Comparison of ENCODE assay signal across 22 mouse cellular contexts in genomic region chr9:75422251-75422691, GRCm38 (mm10). TPM values are rescaled to one million over a fixed set of nuclear protein-coding genes. Genes with fewer than 3 reads are reported as not detected.
DNase-seq lines count a peak whose midpoint lies in the region; ATAC-seq and TF ChIP-seq lines count a peak whose summit lies in the region.
"Had no signal": no experiment of that assay in that cellular context is flagged by ENCODE, and none has a peak within 500 bp of the region (broad histone marks: within the 10 kb centered on the region; RNA-seq: fewer than 3 reads in every experiment).

No protein-coding gene starts in this region.

- no peak for TF ChIP-seq POLR2A in bone marrow macrophage, adult 2 months (IDR thresholded peaks at IDR 0.05; ENCODE audit: borderline replicate concordance, low read depth, low read length)

- no peaks in the 10 kb centered on the region for H3K27me3 ChIP-seq in lung, postnatal 0 days (replicated peaks; ENCODE audit: insufficient read depth, low read length)
- no peaks in the 10 kb centered on the region for H3K27me3 ChIP-seq in C2C12 (ENCODE audit: control insufficient read depth, insufficient read depth, insufficient read length)
- no peaks in the 10 kb centered on the region for H3K27me3 ChIP-seq in hindbrain, embryonic 11.5 days (ENCODE audit: control insufficient read depth, insufficient read depth, low read length)
- H3K27me3 ChIP-seq: heart, embryonic 15.5 days; hindbrain, embryonic 15.5 days; midbrain, embryonic 15.5 days; neural tube, embryonic 13.5 days had no signal

- intact Hi-C loops in heart, postnatal 25 days (cut with DNase I), result no loop called here

- TF ChIP-seq EP300 in lung, postnatal 0 days (IDR thresholded peaks at IDR 0.05), result peak; percentile 35; the same call in 1 of the 2 replicates

- no peak for TF ChIP-seq CTCF in lung, postnatal 0 days (IDR thresholded peaks at IDR 0.05)
- no peak for TF ChIP-seq CTCF in C2C12 (IDR thresholded peaks at IDR 0.05; ENCODE audit: control insufficient read depth, insufficient read depth, insufficient read length)
- TF ChIP-seq CTCF in bone marrow macrophage, adult 2 months (IDR thresholded peaks at IDR 0.05; ENCODE audit: low read depth, low read length), result no peak

- H3K4me2 ChIP-seq in lung, postnatal 0 days (replicated peaks; ENCODE audit: low read depth, low read length), result no peak overlapping the region
- no peak overlapping the region for H3K4me2 ChIP-seq in hindbrain, embryonic 11.5 days (replicated peaks; ENCODE audit: low read depth, low read length)
- H3K4me2 ChIP-seq: heart, embryonic 15.5 days; hindbrain, embryonic 15.5 days; midbrain, embryonic 15.5 days; neural tube, embryonic 13.5 days had no signal

- peaks cover 16% of the 10 kb centered on the region for H3K79me2 ChIP-seq in C2C12 (ENCODE audit: control insufficient read depth, insufficient read depth)

- 82% methylated on average over 3 of the region's 3 CpGs for WGBS in lung, postnatal 0 days
- 90% methylated on average over 3 of the region's 3 CpGs for WGBS in hindbrain, embryonic 11.5 days

- H3ac ChIP-seq in C2C12 (ENCODE audit: control insufficient read depth, insufficient read length, low read depth), result no peak overlapping the region

- DNase-seq in lung, postnatal 0 days (ENCODE audit: low spot score), result no peak
- no peak for DNase-seq in lung, postnatal 10 days
- DNase-seq in heart, postnatal 25 days (ENCODE audit: low spot score), result no peak
- no peak for DNase-seq in right cerebral cortex, postnatal 25 days
- DNase-seq in hindbrain, embryonic 11.5 days (ENCODE audit: low spot score), result no peak
- DNase-seq: cerebellum, adult 11 months; cerebellum, adult 9-11 months; gastrocnemius, postnatal 36 days; heart, postnatal 4 days; kidney, adult 8-10 months; kidney, postnatal 14 days; retina, postnatal 1 day; right cerebral cortex, postnatal 4 days; thymus, postnatal 25 days had no signal

- no peaks in the 10 kb centered on the region for H3K9me3 ChIP-seq in lung, postnatal 0 days (ENCODE audit: low read length)
- no peaks in the 10 kb centered on the region for H3K9me3 ChIP-seq in hindbrain, embryonic 11.5 days (ENCODE audit: control insufficient read depth, low read length)
- H3K9me3 ChIP-seq: embryonic facial prominence, embryonic 10.5 days; heart, embryonic 15.5 days; hindbrain, embryonic 15.5 days; midbrain, embryonic 15.5 days; neural tube, embryonic 13.5 days had no signal

- H3K9ac ChIP-seq in lung, postnatal 0 days (replicated peaks; ENCODE audit: low read depth), result no peak overlapping the region
- no peak overlapping the region for H3K9ac ChIP-seq in hindbrain, embryonic 11.5 days (ENCODE audit: low read depth, low read length)
- H3K9ac ChIP-seq: heart, embryonic 15.5 days; hindbrain, embryonic 15.5 days; midbrain, embryonic 15.5 days; neural tube, embryonic 13.5 days had no signal

- H3K79me3 ChIP-seq in C2C12 (ENCODE audit: low read depth), result no peaks in the 10 kb centered on the region

- no peaks in the 10 kb centered on the region for H3K36me3 ChIP-seq in lung, postnatal 0 days (ENCODE audit: insufficient read depth, low read length)
- H3K36me3 ChIP-seq in C2C12 (ENCODE audit: control insufficient read depth, insufficient read depth), result no peaks in the 10 kb centered on the region
- H3K36me3 ChIP-seq in hindbrain, embryonic 11.5 days (ENCODE audit: control insufficient read depth, insufficient read depth, low read length), result no peaks in the 10 kb centered on the region
- H3K36me3 ChIP-seq: embryonic facial prominence, embryonic 10.5 days; heart, embryonic 15.5 days; hindbrain, embryonic 15.5 days; midbrain, embryonic 15.5 days; neural tube, embryonic 13.5 days had no signal

- H3K27ac ChIP-seq in lung, postnatal 0 days (ENCODE audit: low read length), result no peak overlapping the region
- H3K27ac ChIP-seq in bone marrow macrophage, adult 2 months (ENCODE audit: insufficient read depth, low read depth, low read length), result peak overlapping the region; percentile 4; the same call in 1 of the 2 replicates
- H3K27ac ChIP-seq in hindbrain, embryonic 11.5 days (ENCODE audit: low read depth, low read length), result no peak overlapping the region
- H3K27ac ChIP-seq: embryonic facial prominence, embryonic 10.5 days; heart, embryonic 15.5 days; hindbrain, embryonic 15.5 days; midbrain, embryonic 15.5 days; neural tube, embryonic 13.5 days had no signal

- peak; percentile 36 for ATAC-seq in lung, postnatal 0 days
- no peak for ATAC-seq in hindbrain, embryonic 11.5 days (ENCODE audit: low FRiP score)
- ATAC-seq: activated CD4-positive, CD25-positive, alpha-beta regulatory T cell, adult 4 months; midbrain, embryonic 15.5 days had no signal

- H3K4me3 ChIP-seq in lung, postnatal 0 days (ENCODE audit: low read depth, low read length), result no peak overlapping the region
- H3K4me3 ChIP-seq in C2C12 (ENCODE audit: insufficient read depth, poor library complexity, severe bottlenecking), result no peak overlapping the region
- H3K4me3 ChIP-seq in bone marrow macrophage, adult 2 months (ENCODE audit: insufficient read depth, low read length), result no peak overlapping the region
- no peak overlapping the region for H3K4me3 ChIP-seq in hindbrain, embryonic 11.5 days (ENCODE audit: low read depth, low read length)
- H3K4me3 ChIP-seq: embryonic facial prominence, embryonic 10.5 days; heart, embryonic 15.5 days; hindbrain, embryonic 15.5 days; midbrain, embryonic 15.5 days; neural tube, embryonic 13.5 days had no signal

- no peaks in the 10 kb centered on the region for H3K4me1 ChIP-seq in lung, postnatal 0 days (ENCODE audit: insufficient read depth, low read depth, low read length)
- H3K4me1 ChIP-seq in bone marrow macrophage, adult 2 months (ENCODE audit: control insufficient read depth, insufficient read depth, low read length), result peaks cover 20% of the 10 kb centered on the region
- H3K4me1 ChIP-seq in hindbrain, embryonic 11.5 days (replicated peaks; ENCODE audit: control insufficient read depth, insufficient read depth, low read length), result no peaks in the 10 kb centered on the region
- H3K4me1 ChIP-seq: hindbrain, embryonic 15.5 days; midbrain, embryonic 15.5 days had no signal

TF ChIP-seq in C2C12, 6 proteins besides CTCF, POLR2A, EP300 and RAD21:
- TF ChIP-seq MYOD1 (IDR thresholded peaks at IDR 0.05; ENCODE audit: control insufficient read depth, insufficient read length, low read depth) (peak; percentile 86), CEBPB (IDR thresholded peaks at IDR 0.05; ENCODE audit: low read depth) (peak; percentile 89), USF1 (IDR thresholded peaks at IDR 0.05; ENCODE audit: low read depth) (no peak), FOSL1 (IDR thresholded peaks at IDR 0.05; ENCODE audit: insufficient read depth, low read length, poor library complexity, severe bottlenecking) (peak; percentile 46)

RNA-seq across cellular contexts. Expression of gene Mapk6, which starts 12.5 kb away (rescaled TPM):
- polyA plus RNA-seq in lung, postnatal 0 days (2015; fragmentation: Nextera tagmentation; extraction: Ambion mirVana), result 28.0 and 30.5 TPM in 2 replicates
- 44.8 TPM for polyA plus RNA-seq in C2C12 (2012; fragmentation: generic; extraction: Trizol)
- polyA plus RNA-seq in bone marrow macrophage, adult 2 months (2012; ENCODE audit: insufficient read depth, insufficient read length, missing spikeins), result 31.3 and 39.7 TPM in 2 replicates
- total RNA-seq in heart, postnatal 25 days (2021), result 10 to 100 TPM; 30.9 to 31.0 TPM
- 198 and 217 TPM in 2 replicates for polyA plus RNA-seq in hindbrain, embryonic 11.5 days (2014; fragmentation: Nextera tagmentation; extraction: Ambion mirVana)

RNA-seq across cellular contexts. Expression of gene Leo1, which starts 19.1 kb away (rescaled TPM):
- 17.0 and 19.3 TPM in 2 replicates for polyA plus RNA-seq in lung, postnatal 0 days (2015; fragmentation: Nextera tagmentation; extraction: Ambion mirVana)
- polyA plus RNA-seq in C2C12 (2012; fragmentation: generic; extraction: Trizol), result 16.4 TPM
- polyA plus RNA-seq in bone marrow macrophage, adult 2 months (2012; ENCODE audit: insufficient read depth, insufficient read length, missing spikeins), result 12.9 and 14.5 TPM in 2 replicates
- total RNA-seq in heart, postnatal 25 days (2021), result 10 to 100 TPM; 12.0 to 20.6 TPM
- 48.5 and 53.2 TPM in 2 replicates for polyA plus RNA-seq in hindbrain, embryonic 11.5 days (2014; fragmentation: Nextera tagmentation; extraction: Ambion mirVana)
